Comparison of ENCODE assay signal across 9 mouse cellular contexts in genomic region chr15:27905341-27905740, GRCm38 (mm10).
A peak's percentile ranks its signal among the peaks of the same experiment; 100 is the strongest.
DNase-seq lines count a peak whose midpoint lies in the region; ATAC-seq and TF ChIP-seq lines count a peak whose summit lies in the region.
"Had no signal": no experiment of that assay in that cellular context is flagged by ENCODE, and none has a peak within 500 bp of the region (broad histone marks: within the 10 kb centered on the region; RNA-seq: fewer than 3 reads in every experiment).

No protein-coding gene starts in this region.

- 69% methylated on average over 6 of the region's 6 CpGs for WGBS in neural tube, embryonic 15.5 days
- 76% methylated on average over 6 of the region's 6 CpGs for WGBS in forebrain, embryonic 12.5 days
- 72% methylated on average over 6 of the region's 6 CpGs for WGBS in intestine, embryonic 15.5 days
- WGBS in small intestine, adult 2 months: 75% methylated on average over 6 of the region's 6 CpGs

- ATAC-seq in neural tube, embryonic 15.5 days (ENCODE audit: low FRiP score): no peak
- no peak for ATAC-seq in forebrain, embryonic 12.5 days (ENCODE audit: low FRiP score)
- 0 out of 2 replicates have a peak, but pooled peaks have one; percentile 13 for ATAC-seq in intestine, embryonic 15.5 days

- no peak for TF ChIP-seq POLR2A in small intestine, adult 2 months (IDR thresholded peaks at IDR 0.05; ENCODE audit: low read depth, low read length)

- H3K27ac ChIP-seq in neural tube, embryonic 15.5 days (replicated peaks): no peak overlapping the region
- H3K27ac ChIP-seq in forebrain, embryonic 12.5 days: 0 out of 2 replicates have a peak overlapping the region, but pooled peaks have one; percentile 36
- no peak overlapping the region for H3K27ac ChIP-seq in intestine, embryonic 15.5 days
- no peak overlapping the region for H3K27ac ChIP-seq in small intestine, adult 2 months (ENCODE audit: insufficient read depth, low read depth, low read length)
- H3K27ac ChIP-seq: embryonic facial prominence, embryonic 12.5 days had no signal

- H3K4me3 ChIP-seq in neural tube, embryonic 15.5 days (replicated peaks): no peak overlapping the region
- no peak overlapping the region for H3K4me3 ChIP-seq in forebrain, embryonic 12.5 days (replicated peaks)
- H3K4me3 ChIP-seq in intestine, embryonic 15.5 days (replicated peaks): no peak overlapping the region
- H3K4me3 ChIP-seq in small intestine, adult 2 months (ENCODE audit: low read depth, low read length): no peak overlapping the region
- H3K4me3 ChIP-seq: embryonic facial prominence, embryonic 12.5 days had no signal

- TF ChIP-seq CTCF in small intestine, adult 2 months (IDR thresholded peaks at IDR 0.05; ENCODE audit: extremely low read depth, insufficient read length, insufficient replicate concordance, low read depth, low read length): peak; percentile 32; the same call in 1 of the 2 replicates

- no peak overlapping the region for H3K9ac ChIP-seq in neural tube, embryonic 15.5 days (replicated peaks)
- no peak overlapping the region for H3K9ac ChIP-seq in forebrain, embryonic 12.5 days
- H3K9ac ChIP-seq in intestine, embryonic 15.5 days: no peak overlapping the region
- H3K9ac ChIP-seq: embryonic facial prominence, embryonic 12.5 days had no signal

- H3K9me3 ChIP-seq in neural tube, embryonic 15.5 days (replicated peaks): no peaks in the 10 kb centered on the region
- H3K9me3 ChIP-seq in forebrain, embryonic 12.5 days: no peaks in the 10 kb centered on the region
- H3K9me3 ChIP-seq in intestine, embryonic 15.5 days: no peaks in the 10 kb centered on the region
- H3K9me3 ChIP-seq: embryonic facial prominence, embryonic 12.5 days had no signal

- peaks cover 15% of the 10 kb centered on the region for H3K36me3 ChIP-seq in neural tube, embryonic 15.5 days
- H3K36me3 ChIP-seq in forebrain, embryonic 12.5 days (replicated peaks): peaks cover 26% of the 10 kb centered on the region
- peaks cover 7% of the 10 kb centered on the region for H3K36me3 ChIP-seq in intestine, embryonic 15.5 days
- peaks cover 9% of the 10 kb centered on the region for H3K36me3 ChIP-seq in small intestine, adult 2 months (ENCODE audit: control insufficient read depth, insufficient read depth, low read length)

- no peaks in the 10 kb centered on the region for H3K27me3 ChIP-seq in neural tube, embryonic 15.5 days (replicated peaks)
- H3K27me3 ChIP-seq in forebrain, embryonic 12.5 days: no peaks in the 10 kb centered on the region
- H3K27me3 ChIP-seq in intestine, embryonic 15.5 days (replicated peaks): no peaks in the 10 kb centered on the region
- H3K27me3 ChIP-seq in small intestine, adult 2 months (ENCODE audit: control insufficient read depth, insufficient read depth, low read length): no peaks in the 10 kb centered on the region
- H3K27me3 ChIP-seq: embryonic facial prominence, embryonic 12.5 days had no signal

- peaks cover 27% of the 10 kb centered on the region for H3K4me1 ChIP-seq in neural tube, embryonic 15.5 days
- H3K4me1 ChIP-seq in forebrain, embryonic 12.5 days: peaks cover 29% of the 10 kb centered on the region
- 0 out of 2 replicates have a peak, but pooled peaks cover 10% of the 10 kb centered on the region for H3K4me1 ChIP-seq in intestine, embryonic 15.5 days (replicated peaks)
- no peaks in the 10 kb centered on the region for H3K4me1 ChIP-seq in small intestine, adult 2 months (ENCODE audit: control insufficient read depth, insufficient read depth, insufficient read length, low read length)

- peak; percentile 60 for DNase-seq in neural tube, embryonic 10.5 days (ENCODE audit: extremely low spot score, low spot score)
- peak; percentile 56 for DNase-seq in adrenal gland, postnatal 25 days
- DNase-seq in lung, postnatal 10 days: peak; percentile 64
- DNase-seq in urinary bladder, adult 2 months (ENCODE audit: low spot score): no peak

- H3K4me2 ChIP-seq in neural tube, embryonic 15.5 days: no peak overlapping the region
- H3K4me2 ChIP-seq in forebrain, embryonic 12.5 days: no peak overlapping the region
- no peak overlapping the region for H3K4me2 ChIP-seq in intestine, embryonic 15.5 days (replicated peaks)
- H3K4me2 ChIP-seq: embryonic facial prominence, embryonic 12.5 days had no signal
